Mouse (Mus musculus): Measurements from ENCODE around the gene Luzp1. TPM values are rescaled to one million over a fixed set of nuclear protein-coding genes. Genes with fewer than 3 reads are reported as not detected.

Luzp1 gene
- polyA plus RNA-seq, 1 experiment from 2014 or later = 79.1 TPM

DNA sequence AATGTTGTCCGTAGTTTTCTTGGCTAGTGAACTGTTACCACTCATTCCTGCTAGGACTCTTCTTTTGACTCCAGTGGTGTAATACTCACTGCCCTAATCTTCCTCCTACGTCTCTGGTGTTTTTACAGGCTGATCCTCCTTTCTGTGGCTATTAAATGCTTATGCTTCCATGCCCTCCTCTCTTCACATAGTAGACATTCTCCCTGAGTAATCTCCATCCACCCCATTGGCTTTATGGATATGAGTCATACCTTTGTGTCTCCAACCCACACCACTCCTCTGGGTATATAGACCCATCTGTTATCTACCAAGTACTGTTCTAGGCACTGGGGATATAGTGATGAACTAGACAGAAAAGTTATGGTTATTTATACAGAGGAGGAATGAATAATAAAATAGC, 48.6 kb downstream of the Luzp1 start:
- 0 out of 2 replicates have a peak, but pooled peaks cover 2% of the 10 kb centered on the region for H3K36me3 ChIP-seq
- H3K9me3 ChIP-seq = no peaks in the 10 kb centered on the region
- peaks cover 7% of the 10 kb centered on the region; the same call in 1 of the 2 replicates for H3K4me1 ChIP-seq (replicated peaks)
- WGBS = 89% methylated on average over 2 of the region's 2 CpGs
- no peak overlapping the region for H3K9ac ChIP-seq (replicated peaks)
- H3K27me3 ChIP-seq = no peaks in the 10 kb centered on the region
- no peak overlapping the region for H3K4me3 ChIP-seq (replicated peaks)
- no peak overlapping the region for H3K27ac ChIP-seq
- no peak for ATAC-seq
- H3K4me2 ChIP-seq (replicated peaks) = no peak overlapping the region

DNA sequence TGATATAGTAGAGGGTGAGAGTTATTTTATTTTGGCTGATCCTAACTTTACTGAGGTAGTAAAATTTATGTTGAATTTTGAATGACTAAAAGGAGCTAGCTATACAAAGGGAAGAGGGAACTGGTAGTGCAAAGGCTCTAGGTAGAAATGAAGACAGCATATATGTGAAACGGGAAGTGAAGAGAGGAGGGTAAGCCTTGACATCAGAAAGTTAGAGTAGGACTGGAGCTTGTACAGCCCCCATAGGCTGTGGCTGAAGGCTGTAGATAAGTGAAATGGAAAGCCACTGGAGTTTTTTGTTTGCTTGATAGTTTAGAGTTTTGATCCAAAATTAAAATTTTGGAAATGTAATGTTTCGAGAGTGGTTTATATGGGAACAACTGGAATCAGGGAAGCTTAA, 49.0 kb downstream of the Luzp1 start:
- Histone ChIP-seq H3K36me3 (0 out of 2 replicates have a peak, but pooled peaks cover 2% of the 10 kb centered on the region), H3K27ac (no peak overlapping the region), H3K4me2 (replicated peaks) (no peak overlapping the region), H3K4me3 (replicated peaks) (no peak overlapping the region), H3K9me3 (no peaks in the 10 kb centered on the region), H3K4me1 (replicated peaks) (peaks cover 7% of the 10 kb centered on the region; the same call in 1 of the 2 replicates), H3K9ac (replicated peaks) (no peak overlapping the region), H3K27me3 (no peaks in the 10 kb centered on the region)
- ATAC-seq = no peak
- WGBS = 98% methylated on average over 2 of the region's 2 CpGs

DNA sequence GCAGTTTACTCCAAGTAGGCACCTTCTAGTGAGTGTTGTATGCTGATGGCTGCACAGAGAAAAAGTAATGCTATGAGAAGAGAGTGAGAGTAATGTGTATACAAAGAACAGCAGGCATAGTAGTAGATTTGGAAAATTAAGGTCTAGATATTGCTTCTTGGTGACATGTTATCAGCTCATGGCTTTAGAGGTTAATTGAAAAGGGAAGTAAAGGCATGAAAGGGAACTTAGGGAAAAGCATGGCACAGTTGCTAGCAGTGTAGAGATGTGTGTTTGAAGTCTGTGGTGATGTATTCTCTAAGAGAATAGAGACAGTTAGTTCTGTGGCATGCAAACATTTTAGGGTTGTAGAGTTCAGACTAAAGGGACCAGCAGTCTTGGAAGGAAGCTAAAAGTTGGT, 50.3 kb downstream of the Luzp1 start:
- H3K4me1 ChIP-seq (replicated peaks) = 0 out of 2 replicates have a peak, but pooled peaks cover 3% of the 10 kb centered on the region
- no peak overlapping the region for H3K27ac ChIP-seq
- no peak overlapping the region for H3K4me2 ChIP-seq (replicated peaks)
- no peak overlapping the region for H3K9ac ChIP-seq (replicated peaks)
- no peak overlapping the region for H3K4me3 ChIP-seq (replicated peaks)
- no peak for ATAC-seq
- H3K27me3 ChIP-seq = no peaks in the 10 kb centered on the region
- H3K36me3 ChIP-seq = 0 out of 2 replicates have a peak, but pooled peaks cover 2% of the 10 kb centered on the region
- H3K9me3 ChIP-seq = no peaks in the 10 kb centered on the region

DNA sequence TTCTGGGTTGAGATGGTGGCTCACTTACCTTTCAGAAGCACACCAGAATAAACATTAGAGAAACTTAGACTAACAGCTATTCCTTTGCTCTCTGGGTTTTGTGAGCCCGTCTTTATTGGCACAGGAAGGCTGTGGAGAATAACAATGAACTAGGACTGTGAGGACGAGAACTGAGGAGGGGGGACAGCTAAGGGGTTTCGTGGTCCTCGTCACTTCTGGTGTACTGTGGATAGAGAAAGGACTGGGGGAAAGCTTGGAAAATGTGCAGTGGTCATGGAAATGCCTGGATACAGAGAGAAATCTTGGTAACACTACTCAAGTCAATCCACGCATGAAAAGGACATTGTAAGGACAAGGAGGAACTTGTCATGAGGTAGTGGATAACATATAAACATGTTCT, 52.3 kb downstream of the Luzp1 start:
- ATAC-seq = no peak
- Histone ChIP-seq H3K36me3 (0 out of 2 replicates have a peak, but pooled peaks cover 2% of the 10 kb centered on the region), H3K27ac (no peak overlapping the region), H3K9ac (replicated peaks) (no peak overlapping the region), H3K4me3 (replicated peaks) (no peak overlapping the region), H3K9me3 (no peaks in the 10 kb centered on the region), H3K27me3 (no peaks in the 10 kb centered on the region), H3K4me2 (replicated peaks) (no peak overlapping the region), H3K4me1 (replicated peaks) (no peaks in the 10 kb centered on the region)
- 75% methylated on average over 5 of the region's 5 CpGs for WGBS

DNA sequence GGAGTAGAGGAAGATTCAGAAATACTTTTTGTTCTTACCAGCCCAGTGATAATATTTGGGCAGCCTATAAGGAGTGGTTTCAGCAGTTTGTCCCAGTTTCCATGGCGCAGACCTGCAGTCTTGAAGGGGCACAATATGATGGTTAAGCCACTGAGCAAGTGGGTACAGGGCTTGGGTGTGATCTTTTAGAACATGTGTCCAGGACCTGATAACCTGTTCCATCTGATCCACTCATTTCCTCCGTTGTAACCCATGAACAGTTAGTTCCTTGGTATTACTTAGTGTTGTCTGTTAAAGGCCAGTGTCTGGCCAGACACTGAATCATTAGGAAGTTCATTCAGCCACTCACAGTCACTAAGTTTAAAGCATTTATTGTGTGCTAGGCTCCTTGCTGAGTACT, 54.7 kb downstream of the Luzp1 start:
- 88% methylated on average over 2 of the region's 2 CpGs for WGBS

DNA sequence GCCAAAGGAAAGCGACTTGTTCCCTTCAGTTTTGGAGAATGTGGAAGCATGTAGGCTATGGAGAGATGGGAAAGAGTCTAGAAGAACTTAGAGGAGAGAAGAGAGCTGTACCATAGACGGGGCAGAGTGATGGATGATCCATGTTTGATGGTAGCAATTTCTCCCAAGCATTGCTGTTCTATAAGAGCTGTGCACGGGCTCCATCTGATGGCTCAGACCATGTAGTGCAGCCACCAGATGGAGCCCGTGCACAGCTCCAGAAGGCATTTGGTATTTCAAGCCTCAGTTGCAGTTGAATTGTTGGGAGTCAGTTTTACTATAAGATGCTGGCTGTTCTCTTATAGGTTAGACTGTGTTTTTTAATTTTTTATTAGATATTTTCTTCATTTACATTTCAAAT, 56.9 kb downstream of the Luzp1 start:
- 20% methylated on average over 4 of the region's 4 CpGs for WGBS
- H3K36me3 ChIP-seq = 0 out of 2 replicates have a peak, but pooled peaks cover 2% of the 10 kb centered on the region
- H3K9ac ChIP-seq (replicated peaks) = no peak overlapping the region
- H3K4me2 ChIP-seq (replicated peaks) = no peak overlapping the region
- no peak overlapping the region for H3K27ac ChIP-seq
- H3K9me3 ChIP-seq = no peaks in the 10 kb centered on the region
- ATAC-seq = peak; percentile 68; the same call in 1 of the 2 replicates
- no peaks in the 10 kb centered on the region for H3K27me3 ChIP-seq
- H3K4me3 ChIP-seq (replicated peaks) = no peak overlapping the region
- no peaks in the 10 kb centered on the region for H3K4me1 ChIP-seq (replicated peaks)

More for the DNA sequence above, 54.7 kb downstream of the Luzp1 start:
- Histone ChIP-seq H3K4me1 (replicated peaks) (no peaks in the 10 kb centered on the region), H3K36me3 (0 out of 2 replicates have a peak, but pooled peaks cover 2% of the 10 kb centered on the region), H3K4me3 (replicated peaks) (no peak overlapping the region), H3K4me2 (replicated peaks) (no peak overlapping the region), H3K9ac (replicated peaks) (no peak overlapping the region), H3K9me3 (no peaks in the 10 kb centered on the region), H3K27me3 (no peaks in the 10 kb centered on the region), H3K27ac (no peak overlapping the region)
- ATAC-seq = no peak

DNA sequence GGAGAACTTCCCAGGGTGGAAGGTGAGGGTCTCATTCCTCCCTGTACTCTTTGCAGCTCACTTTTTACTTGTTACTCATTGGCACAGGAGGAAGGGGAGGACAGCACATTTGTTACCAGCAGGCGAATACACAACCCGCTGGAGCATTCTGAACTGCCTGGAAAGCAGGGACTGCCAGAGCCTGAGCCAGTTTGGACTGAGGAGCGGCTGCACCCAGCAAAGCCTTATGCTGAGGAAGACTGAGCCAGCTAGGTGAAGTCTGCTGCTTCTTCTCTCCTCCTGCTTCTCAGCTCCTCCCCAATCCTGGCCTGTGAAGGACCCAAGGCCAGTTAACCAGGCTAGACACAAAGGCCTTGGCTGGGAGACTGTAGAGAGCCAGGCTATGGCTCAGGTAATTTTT, 75.6 kb downstream of the Luzp1 start:
- no peak for ATAC-seq
- H3K4me2 ChIP-seq (replicated peaks) = no peak overlapping the region
- H3K36me3 ChIP-seq = peaks cover 91% of the 10 kb centered on the region
- H3K4me1 ChIP-seq (replicated peaks) = peaks cover 19% of the 10 kb centered on the region
- no peaks in the 10 kb centered on the region for H3K27me3 ChIP-seq
- H3K4me3 ChIP-seq (replicated peaks) = no peak overlapping the region
- no peak overlapping the region for H3K9ac ChIP-seq (replicated peaks)
- 90% methylated on average over 3 of the region's 3 CpGs for WGBS
- H3K27ac ChIP-seq = no peak overlapping the region
- no peaks in the 10 kb centered on the region for H3K9me3 ChIP-seq

DNA sequence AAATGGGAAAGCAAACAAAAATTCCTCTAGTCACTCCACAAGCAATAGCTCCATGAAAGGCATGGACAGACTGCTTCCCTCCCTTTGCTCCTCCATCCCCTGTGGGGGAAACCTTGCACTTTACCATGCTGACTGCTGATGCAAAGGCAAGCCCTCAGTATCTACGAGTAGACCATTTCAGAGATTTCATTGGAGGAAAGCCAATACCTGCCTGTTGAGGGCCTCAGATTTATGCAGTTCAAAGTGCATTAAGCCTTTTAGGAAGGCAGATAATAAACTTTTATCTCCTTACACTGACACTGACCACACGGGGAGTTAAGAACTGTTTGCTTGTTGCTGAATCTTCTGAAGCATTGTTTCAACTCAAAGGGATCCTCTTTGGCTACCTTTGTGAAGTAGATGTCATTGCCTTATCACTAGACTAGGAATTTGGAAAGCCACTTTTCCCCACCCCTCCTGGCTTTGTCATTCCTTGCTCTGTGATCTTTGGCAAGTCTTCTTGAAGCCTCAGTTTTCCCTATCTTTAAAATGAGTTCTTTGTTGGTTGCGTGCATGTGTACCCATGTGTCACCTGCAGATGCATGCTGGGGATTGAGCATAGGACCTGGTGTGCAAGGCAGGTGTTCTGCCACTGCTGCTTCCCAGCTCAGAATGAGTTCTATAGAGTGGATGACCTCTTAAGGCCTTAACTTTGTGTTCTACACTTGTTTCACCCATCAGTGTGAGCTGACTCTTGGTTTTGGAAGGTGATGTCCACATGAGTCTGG, 76.9 kb downstream of the Luzp1 start:
- Histone ChIP-seq H3K4me2 (replicated peaks) (no peak overlapping the region), H3K4me3 (replicated peaks) (no peak overlapping the region), H3K36me3 (peaks cover 96% of the 10 kb centered on the region), H3K9ac (replicated peaks) (no peak overlapping the region), H3K4me1 (replicated peaks) (peaks cover 19% of the 10 kb centered on the region), H3K27ac (no peak overlapping the region), H3K9me3 (no peaks in the 10 kb centered on the region), H3K27me3 (no peaks in the 10 kb centered on the region)
- no peak for ATAC-seq
- 87% methylated on average over 3 of the region's 3 CpGs for WGBS

DNA sequence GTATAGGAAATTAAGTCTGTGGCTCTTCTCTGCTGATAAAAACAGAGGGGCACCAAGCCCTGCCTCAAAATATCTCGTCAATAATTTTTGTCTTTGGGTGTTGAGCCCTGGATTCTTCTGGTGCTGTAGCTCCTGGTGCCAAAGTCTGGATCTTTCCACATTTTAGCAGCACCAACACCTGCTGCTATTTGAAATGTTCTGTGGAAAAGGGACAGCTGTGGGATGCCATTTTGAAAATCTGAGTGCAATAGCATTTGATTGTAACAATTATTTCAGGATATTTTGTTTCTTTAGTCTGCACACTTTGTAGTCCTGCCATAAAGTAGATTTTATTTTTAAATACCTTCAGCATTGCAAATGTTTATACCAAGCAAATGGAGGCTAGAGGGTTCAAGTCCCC, 78.2 kb downstream of the Luzp1 start:
- Histone ChIP-seq H3K9me3 (no peaks in the 10 kb centered on the region), H3K9ac (replicated peaks) (no peak overlapping the region), H3K4me3 (replicated peaks) (no peak overlapping the region), H3K4me2 (replicated peaks) (no peak overlapping the region), H3K27me3 (no peaks in the 10 kb centered on the region), H3K4me1 (replicated peaks) (peaks cover 17% of the 10 kb centered on the region), H3K36me3 (peaks cover 96% of the 10 kb centered on the region), H3K27ac (peak overlapping the region; percentile 40; the same call in 1 of the 2 replicates)
- no peak for ATAC-seq
- WGBS = 73% methylated on average over 1 of the region's 1 CpGs

DNA sequence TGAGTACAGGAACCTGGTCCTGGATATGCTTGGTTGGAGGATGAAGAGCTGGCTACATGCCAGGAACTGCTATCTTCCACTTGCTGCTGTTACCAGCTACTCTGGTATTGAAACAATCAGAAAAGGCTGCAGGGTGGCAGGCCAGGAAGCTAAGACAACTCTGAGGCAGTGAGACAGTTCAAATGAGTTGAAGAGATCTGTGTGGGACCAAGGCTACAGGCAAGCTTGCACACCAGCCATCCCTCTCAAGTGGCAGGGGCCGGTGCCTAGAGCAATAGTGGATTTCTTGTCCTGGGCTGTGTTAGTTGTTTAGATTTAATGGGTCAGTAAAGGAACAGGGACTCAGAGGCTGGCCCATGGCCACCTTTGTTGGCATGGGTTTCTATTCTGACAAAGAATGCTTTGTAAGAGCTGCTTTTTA, 78.8 kb downstream of the Luzp1 start:
- H3K4me1 ChIP-seq (replicated peaks) = peaks cover 15% of the 10 kb centered on the region
- H3K4me2 ChIP-seq (replicated peaks) = no peak overlapping the region
- no peak overlapping the region for H3K4me3 ChIP-seq (replicated peaks)
- H3K9ac ChIP-seq (replicated peaks) = no peak overlapping the region
- H3K27me3 ChIP-seq = no peaks in the 10 kb centered on the region
- 62% methylated on average over 1 of the region's 1 CpGs for WGBS
- ATAC-seq = no peak
- peak overlapping the region; percentile 40; the same call in 1 of the 2 replicates for H3K27ac ChIP-seq
- H3K9me3 ChIP-seq = no peaks in the 10 kb centered on the region
- peaks cover 96% of the 10 kb centered on the region for H3K36me3 ChIP-seq

DNA sequence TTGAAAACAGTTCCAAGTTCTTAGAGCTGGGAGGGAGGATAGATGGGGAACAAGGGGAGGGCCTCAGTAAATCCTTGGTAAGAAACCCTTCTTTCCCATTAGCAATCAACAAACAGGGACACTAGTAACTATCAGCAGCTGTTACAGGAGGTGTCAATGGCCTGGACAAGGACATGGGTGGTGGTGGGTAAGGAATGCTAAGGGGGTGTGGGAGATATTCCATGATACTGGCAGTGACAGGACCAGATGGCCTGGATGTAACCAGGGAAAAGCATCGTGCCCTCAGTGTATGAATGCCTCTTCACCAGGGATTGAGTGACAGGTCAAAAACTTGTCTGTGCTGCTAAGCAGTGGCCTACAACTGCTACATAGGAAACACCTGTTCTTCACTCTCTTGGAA, 83.5 kb downstream of the Luzp1 start:
- 87% methylated on average over 1 of the region's 1 CpGs for WGBS
- no peak overlapping the region for H3K27ac ChIP-seq
- no peak overlapping the region for H3K9ac ChIP-seq (replicated peaks)
- H3K4me2 ChIP-seq (replicated peaks) = no peak overlapping the region
- no peaks in the 10 kb centered on the region for H3K9me3 ChIP-seq
- H3K27me3 ChIP-seq = no peaks in the 10 kb centered on the region
- ATAC-seq = no peak
- no peak overlapping the region for H3K4me3 ChIP-seq (replicated peaks)
- peaks cover 91% of the 10 kb centered on the region for H3K36me3 ChIP-seq
- peaks cover 13% of the 10 kb centered on the region for H3K4me1 ChIP-seq (replicated peaks)

DNA sequence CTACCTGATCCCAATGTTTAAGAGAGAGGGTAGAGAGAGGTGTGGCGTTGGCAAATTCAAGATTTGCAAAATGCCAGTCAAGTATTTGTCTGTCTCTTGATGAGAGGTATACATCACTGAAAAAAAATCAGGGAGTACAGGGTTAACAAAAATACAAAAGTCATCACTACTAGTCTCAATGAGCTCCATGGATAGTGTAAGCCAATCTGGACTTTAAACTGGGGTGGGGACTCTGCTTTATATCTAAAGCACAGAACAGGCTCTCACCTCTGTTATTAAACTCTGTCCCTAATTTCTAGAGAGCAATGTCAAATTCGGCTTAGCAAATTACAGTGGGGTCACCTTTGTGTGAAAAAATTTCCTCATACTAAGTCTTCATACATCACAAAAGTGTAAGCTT, 88.1 kb downstream of the Luzp1 start:
- Histone ChIP-seq H3K36me3 (peaks cover 86% of the 10 kb centered on the region), H3K27ac (no peak overlapping the region)

More for the DNA sequence above, 88.1 kb downstream of the Luzp1 start:
- no peak for ATAC-seq
- H3K27me3 ChIP-seq = no peaks in the 10 kb centered on the region
- no peaks in the 10 kb centered on the region for H3K9me3 ChIP-seq
- no peak overlapping the region for H3K4me3 ChIP-seq (replicated peaks)
- no peaks in the 10 kb centered on the region for H3K4me1 ChIP-seq (replicated peaks)
- no peak overlapping the region for H3K4me2 ChIP-seq (replicated peaks)
- 97% methylated on average over 2 of the region's 2 CpGs for WGBS
- no peak overlapping the region for H3K9ac ChIP-seq (replicated peaks)

Measured in midbrain, embryonic 13.5 days (tissue).